Comparison of ENCODE assay signal across 8 mouse cellular contexts in the genomic region with DNA sequence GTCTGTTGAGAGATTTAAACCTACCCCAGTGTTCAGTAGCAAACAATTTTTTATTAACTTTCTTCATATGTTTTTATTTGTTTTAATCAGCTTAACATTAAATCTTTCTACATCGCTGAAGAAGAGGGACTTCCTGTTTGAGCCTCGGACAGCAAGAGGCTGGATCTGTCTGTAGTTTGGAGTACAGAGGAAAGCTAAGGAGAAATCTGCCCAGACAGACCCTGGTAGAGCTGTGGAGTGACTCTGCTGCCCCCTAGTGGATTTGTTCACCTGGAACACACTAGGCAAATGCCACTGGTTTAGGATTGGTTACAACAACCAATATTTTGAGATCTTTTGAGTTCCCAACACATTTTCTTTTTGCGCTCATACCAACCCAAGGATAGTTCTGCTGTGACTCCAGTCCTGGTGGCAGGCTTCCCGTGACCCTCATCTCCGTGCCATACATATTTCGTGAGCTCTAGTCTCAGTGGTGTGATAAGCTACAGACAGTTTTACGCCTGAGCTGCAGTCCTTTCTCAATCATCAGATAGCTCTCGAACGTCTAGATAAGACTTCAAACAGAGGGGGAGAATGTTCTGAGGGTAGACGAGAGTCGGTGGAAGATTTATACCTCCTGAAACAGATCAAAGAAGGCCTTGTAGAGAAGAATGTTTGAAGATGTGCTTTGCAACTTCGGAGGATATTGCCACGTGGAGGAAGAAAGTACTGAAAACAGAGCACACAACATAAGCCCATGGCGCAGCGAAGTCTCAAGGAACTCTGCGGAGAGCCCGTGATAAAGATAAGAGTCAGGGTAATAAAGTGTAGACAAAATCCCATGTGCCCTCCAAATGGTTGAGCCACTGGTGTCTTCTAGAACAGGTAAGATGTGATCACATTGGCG.
DNase-seq lines count a peak whose midpoint lies in the region; ATAC-seq and TF ChIP-seq lines count a peak whose summit lies in the region.

No protein-coding gene starts in this region.

- H3K9me3 ChIP-seq in heart, embryonic 11.5 days (replicated peaks; ENCODE audit: control insufficient read depth, low read length) = no peaks in the 10 kb centered on the region
- H3K9me3 ChIP-seq in kidney, embryonic 15.5 days (replicated peaks) = no peaks in the 10 kb centered on the region
- no peaks in the 10 kb centered on the region for H3K9me3 ChIP-seq in limb, embryonic 15.5 days

- no peak for TF ChIP-seq POLR2A in bone marrow macrophage, adult 2 months (IDR thresholded peaks at IDR 0.05; ENCODE audit: borderline replicate concordance, low read depth, low read length)
- TF ChIP-seq POLR2A in embryonic fibroblast, embryonic 13.5 days (IDR thresholded peaks at IDR 0.05; ENCODE audit: low read depth, low read length) = 0 out of 2 replicates have a peak, but pooled peaks have one; percentile 22

- no peak overlapping the region for H3K27ac ChIP-seq in bone marrow macrophage, adult 2 months (ENCODE audit: insufficient read depth, low read depth, low read length)
- no peak overlapping the region for H3K27ac ChIP-seq in embryonic fibroblast, embryonic 13.5 days (ENCODE audit: insufficient read depth, low read length)
- no peak overlapping the region for H3K27ac ChIP-seq in heart, embryonic 11.5 days (ENCODE audit: low read depth, low read length)
- no peak overlapping the region for H3K27ac ChIP-seq in kidney, embryonic 15.5 days
- no peak overlapping the region for H3K27ac ChIP-seq in limb, embryonic 15.5 days

- peak overlapping the region; percentile 58 for H3K4me2 ChIP-seq in heart, embryonic 11.5 days
- peak overlapping the region; percentile 43 for H3K4me2 ChIP-seq in kidney, embryonic 15.5 days
- peak overlapping the region; percentile 33 for H3K4me2 ChIP-seq in limb, embryonic 15.5 days

- 22% methylated on average over 18 of the region's 18 CpGs for WGBS in heart, embryonic 11.5 days (ENCODE audit: insufficient replicate concordance)
- 29% methylated on average over 18 of the region's 18 CpGs for WGBS in kidney, embryonic 15.5 days
- WGBS in limb, embryonic 15.5 days = 16% methylated on average over 18 of the region's 18 CpGs

- H3K4me1 ChIP-seq in bone marrow macrophage, adult 2 months (ENCODE audit: control insufficient read depth, insufficient read depth, low read length) = peaks cover 6% of the 10 kb centered on the region; the same call in 1 of the 2 replicates
- H3K4me1 ChIP-seq in embryonic fibroblast, embryonic 13.5 days (ENCODE audit: control insufficient read depth, insufficient read depth, low read length) = peaks cover 4% of the 10 kb centered on the region; the same call in 1 of the 2 replicates
- peaks cover 2% of the 10 kb centered on the region; the same call in 1 of the 2 replicates for H3K4me1 ChIP-seq in heart, embryonic 11.5 days (ENCODE audit: control insufficient read depth, insufficient read depth, low read length)
- H3K4me1 ChIP-seq in kidney, embryonic 15.5 days = peaks cover 11% of the 10 kb centered on the region; the same call in 1 of the 2 replicates
- H3K4me1 ChIP-seq in limb, embryonic 15.5 days = peaks cover 4% of the 10 kb centered on the region; the same call in 1 of the 2 replicates

- no peaks in the 10 kb centered on the region for H3K27me3 ChIP-seq in heart, embryonic 11.5 days (ENCODE audit: control insufficient read depth, insufficient read depth, low read length)
- H3K27me3 ChIP-seq in kidney, embryonic 15.5 days = no peaks in the 10 kb centered on the region
- H3K27me3 ChIP-seq in limb, embryonic 15.5 days = peaks cover 2% of the 10 kb centered on the region; the same call in 1 of the 2 replicates

- peak; percentile 84 to 85 for DNase-seq in B cell, adult 2 months
- peak; percentile 23 to 39 for DNase-seq in monocyte, adult 2 months (ENCODE audit: low read depth in 1 of 2, low spot score in 2 of 2)
- DNase-seq in spleen, postnatal 36 days (ENCODE audit: low spot score in 2 of 2) = peak; percentile 57 to 67

- peak; percentile 53 for TF ChIP-seq CTCF in bone marrow macrophage, adult 2 months (IDR thresholded peaks at IDR 0.05; ENCODE audit: low read depth, low read length)
- TF ChIP-seq CTCF in embryonic fibroblast, embryonic 13.5 days (IDR thresholded peaks at IDR 0.05; ENCODE audit: borderline replicate concordance, insufficient read depth, low read length) = peak; percentile 53; the same call in 1 of the 2 replicates

- H3K36me3 ChIP-seq in heart, embryonic 11.5 days (ENCODE audit: control insufficient read depth, insufficient read depth, low read length) = no peaks in the 10 kb centered on the region
- H3K36me3 ChIP-seq in kidney, embryonic 15.5 days = no peaks in the 10 kb centered on the region
- H3K36me3 ChIP-seq in limb, embryonic 15.5 days = no peaks in the 10 kb centered on the region

- peak; percentile 71 for ATAC-seq in heart, embryonic 11.5 days (replicated peaks; ENCODE audit: insufficient number of reproducible peaks, low FRiP score, low TSS enrichment)
- peak; percentile 95 for ATAC-seq in kidney, embryonic 15.5 days (replicated peaks; ENCODE audit: low FRiP score)
- ATAC-seq in limb, embryonic 15.5 days (ENCODE audit: insufficient number of reproducible peaks, low FRiP score, low TSS enrichment, low read depth) = peak; percentile 82; the same call in 1 of the 2 replicates

- H3K9ac ChIP-seq in heart, embryonic 11.5 days (ENCODE audit: low read depth, low read length) = no peak overlapping the region; the same call in 1 of the 2 replicates
- H3K9ac ChIP-seq in kidney, embryonic 15.5 days = no peak overlapping the region
- no peak overlapping the region for H3K9ac ChIP-seq in limb, embryonic 15.5 days

- H3K4me3 ChIP-seq in bone marrow macrophage, adult 2 months (ENCODE audit: insufficient read depth, low read length) = no peak overlapping the region
- no peak overlapping the region for H3K4me3 ChIP-seq in embryonic fibroblast, embryonic 13.5 days (ENCODE audit: insufficient read depth, low read length)
- no peak overlapping the region for H3K4me3 ChIP-seq in heart, embryonic 11.5 days (ENCODE audit: low read depth, low read length)
- no peak overlapping the region for H3K4me3 ChIP-seq in kidney, embryonic 15.5 days (replicated peaks)
- peak overlapping the region; percentile 8; the same call in 1 of the 2 replicates for H3K4me3 ChIP-seq in limb, embryonic 15.5 days

Comparison
In these comparisons a context has a peak if more than half of its experiments do, and no peak if none do; other contexts are left out.
1. DNase-seq: peak in every context shown above with its lines; median percentile 84 in B cell, adult 2 months; 62 in spleen, postnatal 36 days; 31 in monocyte, adult 2 months.